Mouse (Mus musculus): Measurements from ENCODE around the gene Gabra5. TPM values are rescaled to one million over a fixed set of nuclear protein-coding genes. Genes with fewer than 3 reads are reported as not detected.

Gene Gabra5
- polyA plus RNA-seq, 1 experiment from 2014 or later: 3.3 TPM

DNA sequence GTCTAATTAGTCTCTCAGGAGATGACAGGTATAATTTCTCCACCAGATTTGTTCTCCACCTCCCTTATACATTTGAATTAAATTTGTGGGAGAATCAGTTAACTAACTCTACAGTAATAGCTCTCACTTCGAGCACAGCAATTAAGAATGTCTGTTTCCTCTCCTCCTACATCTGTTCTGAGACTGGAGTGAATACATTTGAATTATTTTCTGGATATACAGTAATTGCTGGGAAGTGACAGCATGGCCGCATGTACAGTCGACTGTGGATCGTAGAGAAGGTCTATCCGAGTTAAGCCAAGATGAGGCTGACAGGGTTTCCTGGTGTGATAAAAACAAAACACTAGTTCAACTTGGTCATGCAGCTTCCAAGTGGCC, 143.9 kb downstream of the Gabra5 start:
- H3K9me3 ChIP-seq: no peaks in the 10 kb centered on the region
- no peaks in the 10 kb centered on the region for H3K4me1 ChIP-seq
- H3K27me3 ChIP-seq (replicated peaks): no peaks in the 10 kb centered on the region
- no peak overlapping the region for H3K27ac ChIP-seq
- no peak overlapping the region for H3K4me3 ChIP-seq
- 85% methylated on average over 5 of the region's 5 CpGs for WGBS
- no peak for ATAC-seq (ENCODE audit: low FRiP score, low read depth)
- H3K9ac ChIP-seq: no peak overlapping the region
- no peaks in the 10 kb centered on the region for H3K36me3 ChIP-seq
- no peak overlapping the region for H3K4me2 ChIP-seq (replicated peaks)

DNA sequence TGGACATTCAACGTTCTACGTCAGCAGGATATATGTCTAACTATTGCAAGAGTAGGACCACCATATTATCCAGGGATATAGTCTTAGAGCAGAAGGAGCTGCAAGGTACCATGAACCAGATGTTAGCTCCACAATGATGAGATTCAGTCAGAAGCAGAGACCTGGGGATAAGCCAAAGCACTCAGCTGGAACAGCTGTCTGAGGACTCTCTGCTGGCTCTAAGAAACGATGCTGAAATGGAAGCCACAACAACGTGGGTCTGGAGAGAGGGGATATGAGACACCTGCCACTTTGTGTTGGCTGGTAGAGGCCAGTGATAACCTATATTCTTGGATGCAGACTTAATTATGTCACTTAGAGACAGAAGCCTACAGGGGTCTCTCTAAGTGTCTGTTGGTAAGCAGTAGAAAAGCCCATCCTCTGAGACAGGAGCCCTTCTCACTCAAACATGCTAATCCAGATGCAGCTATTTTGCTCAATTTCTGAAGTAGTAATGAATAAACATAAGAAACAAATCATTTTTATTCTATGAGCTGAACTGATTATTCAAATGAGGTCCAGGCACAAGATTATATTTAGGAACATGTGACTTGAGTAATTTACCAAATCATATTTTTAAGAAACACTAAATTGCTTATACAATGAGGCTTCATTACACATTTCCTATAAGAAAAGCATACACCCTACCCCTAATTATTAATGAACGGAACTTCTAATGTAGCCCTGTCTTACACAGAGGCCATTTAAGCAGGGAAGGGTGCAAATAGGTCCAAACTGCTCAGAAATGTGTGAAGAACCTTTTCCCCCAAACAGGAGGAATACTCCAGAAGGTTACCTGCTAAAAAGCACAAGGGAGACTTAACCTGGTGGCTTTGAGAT, 144.5 kb downstream of the Gabra5 start:
- Histone ChIP-seq H3K36me3 (no peaks in the 10 kb centered on the region), H3K4me3 (no peak overlapping the region), H3K9ac (no peak overlapping the region), H3K27me3 (replicated peaks) (no peaks in the 10 kb centered on the region), H3K4me2 (replicated peaks) (no peak overlapping the region), H3K9me3 (no peaks in the 10 kb centered on the region), H3K27ac (no peak overlapping the region), H3K4me1 (no peaks in the 10 kb centered on the region)
- WGBS: 88% methylated on average over 5 of the region's 5 CpGs
- no peak for ATAC-seq (ENCODE audit: low FRiP score, low read depth)

DNA sequence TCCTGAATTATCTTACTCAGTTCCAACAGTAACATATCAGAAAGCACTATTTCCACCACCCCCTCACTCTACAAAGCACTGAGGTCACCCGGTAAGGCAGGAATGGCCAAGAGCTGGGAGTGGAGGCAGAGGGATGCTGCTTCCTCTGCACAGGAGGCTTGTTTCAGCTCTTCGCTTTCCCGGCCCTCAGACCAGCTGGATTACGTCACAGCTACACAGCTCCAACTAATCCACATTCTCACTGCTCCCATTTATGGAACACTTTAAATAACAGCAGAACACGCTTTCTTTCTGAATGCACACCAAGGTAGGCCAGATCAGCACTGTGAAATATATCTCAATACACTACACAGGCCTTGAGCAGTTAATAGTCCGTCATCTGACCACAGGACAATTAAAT, 146.0 kb downstream of the Gabra5 start:
- Histone ChIP-seq H3K9me3 (no peaks in the 10 kb centered on the region), H3K36me3 (no peaks in the 10 kb centered on the region), H3K4me2 (replicated peaks) (no peak overlapping the region), H3K4me3 (no peak overlapping the region), H3K9ac (no peak overlapping the region), H3K27ac (no peak overlapping the region), H3K4me1 (no peaks in the 10 kb centered on the region), H3K27me3 (replicated peaks) (no peaks in the 10 kb centered on the region)
- no peak for ATAC-seq (ENCODE audit: low FRiP score, low read depth)
- WGBS: 91% methylated on average over 6 of the region's 6 CpGs

DNA sequence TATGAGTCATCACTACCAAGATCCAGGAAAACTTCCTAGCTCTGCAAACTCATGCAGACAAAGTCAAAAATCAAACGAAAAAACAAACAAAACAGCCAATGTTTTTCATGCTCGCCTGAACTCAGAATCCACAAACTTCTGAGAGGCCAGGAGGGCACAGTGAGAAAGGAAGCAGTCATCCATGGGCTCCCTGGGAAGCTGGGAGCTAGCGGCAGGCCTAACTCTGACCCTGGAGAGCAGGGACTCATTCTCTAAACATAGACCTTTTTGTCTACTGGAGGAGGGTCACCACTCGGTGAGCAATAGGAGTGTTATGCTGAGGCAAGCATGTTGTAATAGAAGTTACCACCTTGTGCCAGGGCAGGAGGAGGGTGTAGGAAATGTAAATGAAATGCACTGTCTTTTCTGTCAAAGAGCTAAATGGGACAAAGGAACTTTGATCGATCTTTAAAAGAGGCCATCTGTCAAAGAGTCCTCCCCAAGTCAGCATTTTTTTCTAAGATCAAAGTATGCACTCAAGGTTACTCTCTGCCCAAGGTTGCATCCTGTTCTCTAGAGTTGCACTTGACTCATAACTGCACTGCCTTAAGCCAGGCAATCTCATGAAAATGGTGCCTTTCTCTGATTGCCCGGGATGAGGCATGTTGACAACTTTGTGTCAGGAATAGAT, 151.9 kb downstream of the Gabra5 start:
- no peak overlapping the region for H3K4me2 ChIP-seq (replicated peaks)
- H3K27me3 ChIP-seq (replicated peaks): no peaks in the 10 kb centered on the region
- H3K9ac ChIP-seq: no peak overlapping the region
- ATAC-seq (ENCODE audit: low FRiP score, low read depth): no peak
- no peaks in the 10 kb centered on the region for H3K36me3 ChIP-seq
- WGBS: 53% methylated on average over 6 of the region's 6 CpGs
- no peak overlapping the region for H3K4me3 ChIP-seq
- no peak overlapping the region for H3K27ac ChIP-seq
- 0 out of 2 replicates have a peak, but pooled peaks cover 3% of the 10 kb centered on the region for H3K9me3 ChIP-seq
- H3K4me1 ChIP-seq: no peaks in the 10 kb centered on the region

Other genes starting within 250 kb of the Gabra5 start
- gene Gabrg3, start 122.9 kb downstream of the Gabra5 start, polyA plus RNA-seq (2016; fragmentation: Nextera tagmentation; extraction: Ambion mirVana): 1.5 and 1.7 TPM in 2 replicates
- gene Gabrb3, start 90.4 kb downstream of the Gabra5 start, polyA plus RNA-seq (2016; fragmentation: Nextera tagmentation; extraction: Ambion mirVana): 17.1 and 22.8 TPM in 2 replicates

All from neural tube, embryonic 12.5 days (tissue).